Mouse (Mus musculus): ENCODE data around the gene Ctu1.
"Not testable (repeated sequence)": the region's sequence is repeated elsewhere in the genome, so short reads cannot be mapped to it uniquely, and the experiment has no call there.

Ctu1 gene

GRCm38 (mm10) chr7:43671809-43672580 is at the start of gene Ctu1:
TSS of gene Ctu1 (plus strand) at chr7:43672016.
- peak; percentile 84 to 89 for DNase-seq

- no peak for DNase-seq
These were observed 48.9 kb upstream of the Ctu1 start for GRCm38 (mm10) chr7:43622927-43623326.

- no peak for DNase-seq
These were observed 48.0 kb upstream of the Ctu1 start for GRCm38 (mm10) chr7:43623819-43624218.

GRCm38 (mm10) chr7:43625065-43625464 is 46.8 kb upstream of the Ctu1 start:
- DNase-seq = no peak

- no peak for DNase-seq
These were observed 45.9 kb upstream of the Ctu1 start for GRCm38 (mm10) chr7:43625794-43626422.

GRCm38 (mm10) chr7:43633940-43634339 is 37.9 kb upstream of the Ctu1 start:
- no peak for DNase-seq

GRCm38 (mm10) chr7:43634500-43634899 is 37.3 kb upstream of the Ctu1 start, which contains the start of gene Ceacam18:
TSS of gene Ceacam18 (plus strand) at chr7:43634707.
- DNase-seq = no peak

- no peak for DNase-seq
These were observed 35.6 kb upstream of the Ctu1 start for GRCm38 (mm10) chr7:43636194-43636593.

GRCm38 (mm10) chr7:43637118-43637517 is 34.7 kb upstream of the Ctu1 start:
- DNase-seq = no peak

- no peak for DNase-seq
These were observed 29.2 kb upstream of the Ctu1 start for GRCm38 (mm10) chr7:43642587-43642986.

GRCm38 (mm10) chr7:43643046-43643652 is 28.7 kb upstream of the Ctu1 start:
- DNase-seq = no peak

- DNase-seq = no peak
These were observed 19.1 kb upstream of the Ctu1 start for GRCm38 (mm10) chr7:43652683-43653082.

- no peak for DNase-seq
These were observed 17.3 kb upstream of the Ctu1 start for GRCm38 (mm10) chr7:43654519-43654918.

GRCm38 (mm10) chr7:43656232-43656631 is 15.6 kb upstream of the Ctu1 start:
- no peak for DNase-seq

- DNase-seq = no peak
These were observed 11.8 kb upstream of the Ctu1 start, which contains the start of gene Siglece for GRCm38 (mm10) chr7:43660002-43660401. TSS of gene Siglece (minus strand) at chr7:43660161.

- DNase-seq = no peak
These were observed 9.0 kb upstream of the Ctu1 start for GRCm38 (mm10) chr7:43662804-43663203.

- not testable (repeated sequence) for DNase-seq
These were observed 4.6 kb upstream of the Ctu1 start for GRCm38 (mm10) chr7:43667221-43667620.

GRCm38 (mm10) chr7:43668582-43668981 is 3.2 kb upstream of the Ctu1 start:
- DNase-seq = no peak

GRCm38 (mm10) chr7:43671064-43671808 is 580 bp upstream of the Ctu1 start:
- DNase-seq = peak in 1 of 2 experiments; percentile 16

- DNase-seq = no peak
These were observed 905 bp downstream of the Ctu1 start for GRCm38 (mm10) chr7:43672581-43673260.

GRCm38 (mm10) chr7:43675091-43675490 is 3.3 kb downstream of the Ctu1 start:
- no peak for DNase-seq

GRCm38 (mm10) chr7:43678517-43678916 is 6.7 kb downstream of the Ctu1 start:
- DNase-seq = peak; percentile 30 to 51
